In genomic region chr9:27029828-27030762, GRCm38 (mm10) we compare ENCODE assay signal across 8 mouse cellular contexts. TPM values are rescaled to one million over a fixed set of nuclear protein-coding genes. Genes with fewer than 3 reads are reported as not detected.
DNase-seq lines count a peak whose midpoint lies in the region; ATAC-seq and TF ChIP-seq lines count a peak whose summit lies in the region.

Gene Vps26b, minus strand, starts transcription at chr9:27030065.
Gene Ncapd3, plus strand, starts transcription at chr9:27030175.

- peak within 1 kb of the TSS; percentile 93 for H3K4me3 ChIP-seq in embryonic facial prominence, embryonic 14.5 days (ENCODE audit: low read depth, low read length)
- peak within 1 kb of the TSS; percentile 99 for H3K4me3 ChIP-seq in heart, adult 2 months
- peak within 1 kb of the TSS; percentile 96 for H3K4me3 ChIP-seq in limb, embryonic 13.5 days
- peak within 1 kb of the TSS; percentile 97 for H3K4me3 ChIP-seq in midbrain, embryonic 16.5 days (ENCODE audit: low read depth, low read length)

- H3K36me3 ChIP-seq in embryonic facial prominence, embryonic 14.5 days (ENCODE audit: control insufficient read depth, insufficient read depth, low read length) = 0 out of 2 replicates have a peak, but pooled peaks cover 4% of the 10 kb centered on the region
- H3K36me3 ChIP-seq in heart, adult 2 months (ENCODE audit: control insufficient read depth, insufficient read depth, low read length) = peaks cover 2% of the 10 kb centered on the region; the same call in 1 of the 2 replicates
- H3K36me3 ChIP-seq in limb, embryonic 13.5 days = peaks cover 8% of the 10 kb centered on the region; the same call in 1 of the 2 replicates
- no peaks in the 10 kb centered on the region for H3K36me3 ChIP-seq in midbrain, embryonic 16.5 days (ENCODE audit: control insufficient read depth, insufficient read depth, low read length)

- intact Hi-C loops in heart, adult 2 months (cut with DNase I) = loop anchor here (1.0 kb wide), 1 partner anchor 31 kb away; the partner anchor contains the start of genes Acad8 and Thyn1

- no peaks in the 10 kb centered on the region for H3K9me3 ChIP-seq in embryonic facial prominence, embryonic 14.5 days (ENCODE audit: control insufficient read depth, low read length)
- no peaks in the 10 kb centered on the region for H3K9me3 ChIP-seq in limb, embryonic 13.5 days
- H3K9me3 ChIP-seq in midbrain, embryonic 16.5 days (replicated peaks; ENCODE audit: control insufficient read depth, low read length, poor library complexity, severe bottlenecking) = no peaks in the 10 kb centered on the region

- H3K79me2 ChIP-seq in heart, adult 2 months (replicated peaks; ENCODE audit: control insufficient read depth, insufficient read depth, low read length) = peaks cover 3% of the 10 kb centered on the region

- peak; percentile 90 for TF ChIP-seq POLR2A in heart, adult 2 months (IDR thresholded peaks at IDR 0.05; ENCODE audit: insufficient read depth, low read depth, low read length)

- TF ChIP-seq CTCF in heart, adult 2 months (IDR thresholded peaks at IDR 0.05) = peak; percentile 46

- under 1% methylated on average over 42 of the region's 80 CpGs for WGBS in embryonic facial prominence, embryonic 14.5 days
- WGBS in heart, adult 2 months = under 1% methylated on average over 80 of the region's 80 CpGs
- WGBS in limb, embryonic 13.5 days = under 1% methylated on average over 60 of the region's 80 CpGs
- WGBS in midbrain, embryonic 16.5 days = 0% methylated on average over 72 of the region's 80 CpGs

- TF ChIP-seq EP300 in heart, adult 2 months (IDR thresholded peaks at IDR 0.05; ENCODE audit: insufficient read depth, low read depth, low read length) = no peak; the same call in 1 of the 2 replicates

- peak; percentile 97 for ATAC-seq in embryonic facial prominence, embryonic 14.5 days (ENCODE audit: low read depth)
- peak; percentile 97 for ATAC-seq in limb, embryonic 13.5 days (ENCODE audit: low FRiP score, low read depth)
- peak; percentile 94 for ATAC-seq in midbrain, embryonic 16.5 days

- H3K27me3 ChIP-seq in embryonic facial prominence, embryonic 14.5 days (replicated peaks; ENCODE audit: control insufficient read depth, insufficient read depth, low read length) = no peaks in the 10 kb centered on the region
- no peaks in the 10 kb centered on the region for H3K27me3 ChIP-seq in heart, adult 2 months (ENCODE audit: control insufficient read depth, insufficient read depth, low read length)
- no peaks in the 10 kb centered on the region for H3K27me3 ChIP-seq in limb, embryonic 13.5 days
- no peaks in the 10 kb centered on the region for H3K27me3 ChIP-seq in midbrain, embryonic 16.5 days (ENCODE audit: control insufficient read depth, insufficient read depth, low read depth, low read length)

- DNase-seq in 3T3-L1 (ENCODE audit: low read depth, low spot score) = peak; percentile 96
- peak; percentile 82 to 92 for DNase-seq in adrenal gland, postnatal 4 days (ENCODE audit: low spot score in 2 of 2)
- DNase-seq in embryonic facial prominence, embryonic 14.5 days (ENCODE audit: low spot score) = peak; percentile 99
- peak; percentile 94 to 96 for DNase-seq in heart, adult 2 months
- DNase-seq in kidney, adult 8-10 months = peak; percentile 97 to 98
- peak; percentile 93 to 98 for DNase-seq in spleen, postnatal 10 days (ENCODE audit: low spot score in 2 of 2)

- H3K9ac ChIP-seq in embryonic facial prominence, embryonic 14.5 days (ENCODE audit: low read depth, low read length) = peak within 1 kb of the TSS; percentile 84
- H3K9ac ChIP-seq in heart, adult 2 months (ENCODE audit: low read depth, low read length) = peak within 1 kb of the TSS; percentile 93
- peak within 1 kb of the TSS; percentile 97 for H3K9ac ChIP-seq in limb, embryonic 13.5 days
- peak within 1 kb of the TSS; percentile 98 for H3K9ac ChIP-seq in midbrain, embryonic 16.5 days (ENCODE audit: low read depth, low read length)

- peak within 1 kb of the TSS; percentile 92 for H3K27ac ChIP-seq in embryonic facial prominence, embryonic 14.5 days (replicated peaks; ENCODE audit: low read depth, low read length)
- H3K27ac ChIP-seq in heart, adult 2 months = peak within 1 kb of the TSS; percentile 98
- peak within 1 kb of the TSS; percentile 87 for H3K27ac ChIP-seq in limb, embryonic 13.5 days
- H3K27ac ChIP-seq in midbrain, embryonic 16.5 days (ENCODE audit: low read length) = peak within 1 kb of the TSS; percentile 89

- peak within 1 kb of the TSS; percentile 86 for H3K4me2 ChIP-seq in embryonic facial prominence, embryonic 14.5 days (ENCODE audit: low read depth, low read length)
- peak within 1 kb of the TSS; percentile 96 for H3K4me2 ChIP-seq in limb, embryonic 13.5 days (replicated peaks)
- peak within 1 kb of the TSS; percentile 85 for H3K4me2 ChIP-seq in midbrain, embryonic 16.5 days (ENCODE audit: low read length)

- peaks cover 22% of the 10 kb centered on the region for H3K4me1 ChIP-seq in embryonic facial prominence, embryonic 14.5 days (ENCODE audit: control insufficient read depth, insufficient read depth, low read length)
- H3K4me1 ChIP-seq in heart, adult 2 months (ENCODE audit: control insufficient read depth, insufficient read depth, low read length) = peaks cover 5% of the 10 kb centered on the region
- H3K4me1 ChIP-seq in limb, embryonic 13.5 days = peaks cover 45% of the 10 kb centered on the region
- peaks cover 46% of the 10 kb centered on the region for H3K4me1 ChIP-seq in midbrain, embryonic 16.5 days (ENCODE audit: control insufficient read depth, insufficient read depth, low read length)

RNA-seq across cellular contexts. Expression of gene Vps26b, which starts in this region (rescaled TPM):
- 10 to 100 TPM; 44.3 to 45.0 TPM for total RNA-seq in adrenal gland, postnatal 4 days (2021)
- 41.8 and 43.0 TPM in 2 replicates for polyA plus RNA-seq in embryonic facial prominence, embryonic 14.5 days (2014; fragmentation: Nextera tagmentation; extraction: Ambion mirVana)
- total RNA-seq in heart, adult 2 months (2021) = 10 to 100 TPM; 26.7 to 27.3 TPM
- polyA plus RNA-seq in heart, adult 2 months (2012; rRNA removed) = 16.9 and 26.7 TPM in 2 replicates
- polyA plus RNA-seq in limb, embryonic 13.5 days (2015; fragmentation: Nextera tagmentation; extraction: Ambion mirVana) = 37.7 and 39.8 TPM in 2 replicates
- 88.0 and 89.0 TPM in 2 replicates for polyA plus RNA-seq in midbrain, embryonic 16.5 days (2015; fragmentation: Nextera tagmentation; extraction: Ambion mirVana)

RNA-seq across cellular contexts. Expression of gene Ncapd3, which starts in this region (rescaled TPM):
- 10 to 100 TPM; 29.8 to 30.4 TPM for total RNA-seq in adrenal gland, postnatal 4 days (2021)
- polyA plus RNA-seq in embryonic facial prominence, embryonic 14.5 days (2014; fragmentation: Nextera tagmentation; extraction: Ambion mirVana) = 29.0 and 29.4 TPM in 2 replicates
- total RNA-seq in heart, adult 2 months (2021) = 1 to 10 TPM; 8.5 to 9.0 TPM
- polyA plus RNA-seq in heart, adult 2 months (2012; rRNA removed) = 10.0 and 14.5 TPM in 2 replicates
- polyA plus RNA-seq in limb, embryonic 13.5 days (2015; fragmentation: Nextera tagmentation; extraction: Ambion mirVana) = 24.0 and 25.8 TPM in 2 replicates
- polyA plus RNA-seq in midbrain, embryonic 16.5 days (2015; fragmentation: Nextera tagmentation; extraction: Ambion mirVana) = 14.9 and 15.3 TPM in 2 replicates

Comparison
In these comparisons a context has a peak if more than half of its experiments do, and no peak if none do; other contexts are left out.
1. Peak in every context shown above with its lines: DNase-seq, ATAC-seq, H3K4me3 ChIP-seq and H3K27ac ChIP-seq.